Mouse (Mus musculus): ENCODE results near the gene Wdr81.
A peak's percentile ranks its signal among the peaks of the same experiment; 100 is the strongest.

Gene Wdr81

DNA sequence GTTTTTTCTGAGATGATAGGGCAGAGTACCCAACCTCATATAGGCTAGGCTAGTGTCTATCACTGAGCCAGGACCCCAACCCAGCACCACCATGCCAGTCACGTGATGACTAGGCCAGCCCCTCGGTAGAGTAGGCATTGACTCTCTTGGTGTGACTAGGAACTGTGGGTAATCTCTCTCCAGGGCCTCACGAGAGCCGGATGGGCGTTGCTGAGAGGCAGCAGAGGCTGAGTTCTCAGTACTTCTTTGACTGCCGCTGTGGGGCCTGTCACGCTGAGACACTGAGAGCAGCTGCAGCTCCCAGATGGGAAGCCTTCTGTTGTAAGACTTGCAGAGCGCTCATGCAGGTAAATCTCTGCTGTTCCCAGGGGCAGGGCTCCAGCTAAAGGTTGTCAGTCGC, 54.4 kb downstream of the Wdr81 start:
- no peak for DNase-seq (ENCODE audit: low spot score in 2 of 2)

DNA sequence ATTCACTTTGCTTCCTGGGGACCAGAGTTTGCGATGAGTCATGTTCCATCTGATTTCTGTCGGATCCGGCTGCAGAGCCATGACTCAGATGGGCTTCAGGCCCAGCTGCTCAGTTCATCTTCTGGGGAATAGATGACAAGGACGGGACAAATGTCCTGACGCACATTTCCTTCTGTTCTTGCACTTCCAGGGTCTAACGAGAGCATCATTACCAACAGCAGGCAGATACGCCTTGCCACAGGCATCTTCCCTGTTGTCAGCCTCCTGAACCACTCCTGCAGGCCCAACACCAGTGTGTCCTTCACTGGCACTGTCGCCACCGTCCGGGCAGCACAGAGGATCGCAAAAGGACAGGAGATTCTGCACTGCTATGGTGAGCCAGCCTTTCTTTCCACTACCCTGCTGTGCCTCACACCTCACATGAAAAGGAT, 55.1 kb downstream of the Wdr81 start:
- DNase-seq (ENCODE audit: low spot score in 2 of 2) = no peak

DNA sequence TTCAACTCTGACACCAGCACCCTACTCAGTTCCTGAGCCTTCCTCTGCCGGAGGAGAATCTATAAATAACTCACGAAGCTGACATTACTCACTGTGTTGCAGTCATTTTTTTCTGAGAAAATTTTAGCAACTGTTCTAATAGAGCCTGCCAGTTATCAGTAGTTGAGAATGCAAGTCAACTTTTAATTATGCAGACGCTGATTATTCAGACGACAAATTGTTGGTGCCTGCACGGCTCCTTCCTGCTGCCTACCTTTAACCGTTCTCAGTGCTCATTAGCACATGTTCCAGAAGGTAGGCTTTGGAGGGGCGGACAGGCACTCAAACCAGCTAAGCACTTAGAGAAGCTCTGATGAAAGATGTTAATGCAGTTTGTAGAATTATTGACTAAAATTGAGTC, 57.1 kb downstream of the Wdr81 start:
- no peak for DNase-seq (ENCODE audit: low spot score in 2 of 2)

DNA sequence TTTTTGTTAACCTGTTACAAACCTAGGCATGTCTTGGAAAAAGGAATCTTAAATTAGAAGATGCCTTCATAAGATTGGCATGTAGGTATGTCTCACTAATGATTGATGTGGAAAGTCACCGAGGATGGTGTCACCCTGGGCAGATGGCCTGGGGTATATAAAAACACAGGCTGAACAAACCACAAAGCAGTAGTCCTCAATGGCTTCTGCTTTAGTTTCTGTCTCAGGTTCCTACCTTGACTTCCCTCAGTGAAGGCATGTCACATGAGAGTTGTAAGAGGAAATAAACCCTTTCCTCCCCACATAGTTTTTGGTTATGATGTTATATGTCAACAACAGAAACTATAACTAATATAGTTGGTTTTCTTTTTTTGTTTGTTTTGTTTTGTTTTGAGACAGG, 58.9 kb downstream of the Wdr81 start:
- peak in 1 of 2 experiments; percentile 18 for DNase-seq (ENCODE audit: low spot score in 2 of 2)

All from spleen, postnatal 36 days (tissue).